Mouse (Mus musculus) stomach, postnatal 0 days (tissue): Measurements from ENCODE around the gene Chst4.

ENCODE experiments used
- CTCF ChIP-seq: IDR thresholded peaks from 2 replicates; pipeline ENCODE4 v1.5.1; 2016; ENCODE audit warnings: antibody characterized with exemption, low read depth, mild to moderate bottlenecking, moderate library complexity
- EP300 ChIP-seq: optimal IDR thresholded peaks from 2 replicates; pipeline ENCODE3; 2016; ENCODE audit warnings: antibody characterized with exemption

DNA sequence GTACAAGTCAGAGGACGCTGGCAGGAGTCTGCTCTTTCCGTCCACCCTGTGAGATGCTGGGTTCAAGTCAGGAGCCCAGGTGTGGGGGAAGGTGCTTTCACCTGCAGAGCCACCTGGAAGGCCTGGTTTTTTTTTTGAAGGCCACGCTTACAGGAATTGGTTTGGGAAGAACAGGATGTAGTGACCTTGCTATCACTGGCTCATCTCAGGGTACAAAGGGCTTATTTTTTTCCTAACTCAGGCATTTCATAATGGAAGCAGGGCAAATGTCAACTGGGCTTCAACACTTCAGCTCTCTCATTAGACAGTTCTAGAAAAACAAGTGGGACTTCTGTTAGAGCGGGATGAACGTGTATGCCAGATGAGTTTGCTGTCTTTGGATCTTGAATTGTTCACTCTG, 35.2 kb downstream of the Chst4 start:
- no peak for TF ChIP-seq CTCF
- no peak for TF ChIP-seq EP300
